Mouse (Mus musculus): ENCODE data around the gene Vmn1r82.

Vmn1r82 gene

DNA sequence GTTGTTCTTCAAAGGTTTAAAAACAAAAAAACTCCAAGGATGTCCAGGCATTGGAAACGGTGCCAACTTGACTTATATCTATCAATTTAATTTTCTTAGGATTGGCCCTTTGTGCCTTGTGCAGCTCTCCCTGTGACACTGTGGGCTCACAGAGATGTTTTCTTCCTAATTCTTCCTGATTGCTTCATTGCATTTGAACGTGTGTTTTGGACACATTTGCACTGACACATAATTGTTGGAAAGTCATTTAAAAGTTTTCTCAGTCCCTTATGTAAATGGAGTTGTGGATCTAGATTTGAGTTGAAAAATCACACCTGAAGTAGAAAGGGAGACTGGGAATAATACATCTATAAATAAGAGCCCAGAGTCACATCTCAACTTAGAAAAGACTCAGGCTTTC, at the start of gene Vmn1r82:
Gene Vmn1r82, plus strand, starts transcription at position 301 of the 400 bp plus-strand sequence.
- no peak for DNase-seq (ENCODE audit: low read depth, low spot score)

DNA sequence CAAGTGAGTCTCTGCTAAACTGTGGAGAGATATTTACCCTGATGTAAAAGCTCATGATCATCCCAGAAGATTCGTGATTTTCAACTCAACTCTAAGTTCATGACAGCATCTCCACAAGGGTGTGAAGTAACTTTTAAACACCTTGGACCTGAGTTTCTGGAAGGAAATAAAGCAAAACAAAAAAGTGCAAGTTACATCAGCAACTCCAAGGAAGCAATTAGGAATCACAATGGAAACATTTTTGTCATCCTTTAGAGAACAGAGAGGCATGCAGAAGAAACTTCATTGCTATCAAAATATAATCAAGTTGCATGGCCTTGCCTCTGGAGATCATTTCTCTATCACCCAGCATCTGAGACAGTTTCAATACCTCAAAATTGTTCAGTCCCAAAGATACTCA, 32.1 kb upstream of the Vmn1r82 start, which contains the start of gene Vmn1r81:
Gene Vmn1r81, minus strand, starts transcription at position 101 of the 400 bp plus-strand sequence.
- DNase-seq (ENCODE audit: low read depth, low spot score), result no peak

DNA sequence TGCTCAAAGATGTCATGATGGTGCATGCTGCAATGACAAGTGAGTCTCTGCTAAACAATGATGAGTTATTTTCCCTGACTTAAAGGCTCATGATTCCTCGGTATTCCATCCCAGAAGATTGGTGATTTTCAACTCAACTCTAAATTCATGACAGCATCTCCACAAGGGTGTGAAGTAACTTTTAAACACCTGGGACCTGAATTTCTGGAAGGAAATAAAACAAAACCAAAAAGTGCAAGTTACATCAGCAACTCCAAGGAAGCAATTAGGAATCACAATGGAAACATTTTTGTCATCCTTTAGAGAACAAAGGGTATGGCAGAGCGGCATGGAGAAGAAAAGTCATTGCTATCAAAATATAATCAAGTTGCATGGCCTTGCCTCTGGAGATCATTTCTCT, 29.2 kb downstream of the Vmn1r82 start, which contains the start of gene Vmn1r83:
Gene Vmn1r83, minus strand, starts transcription at position 101 of the 400 bp plus-strand sequence.
- DNase-seq (ENCODE audit: low read depth, low spot score), result no peak

Data from CD4-positive, CD25-positive, alpha-beta regulatory T cell, adult 2 months (primary cell).